Mouse (Mus musculus) limb, embryonic 11.5 days (tissue): Measurements from ENCODE around the gene Acp2. TPM values are rescaled to one million over a fixed set of nuclear protein-coding genes. Genes with fewer than 3 reads are reported as not detected.

ENCODE experiments used
- polyA plus RNA-seq: library from polyadenylated mRNA; unstranded; fragments of >200 nt; fragmentation: Nextera tagmentation; extraction: Ambion mirVana; gene quantifications from 2 replicates; pipeline ENCODE4 v1.2.1, GENCODE M21; 2014

Acp2 gene
- polyA plus RNA-seq, 1 experiment from 2014 or later, result 32.0 TPM

Other genes with a start within 250 kb of the Acp2 start
- gene Rapsn, start 167.3 kb upstream of the Acp2 start, polyA plus RNA-seq, result 2.7 and 4.4 TPM in 2 replicates
- 433 and 440 TPM in 2 replicates for gene Psmc3, start 148.9 kb upstream of the Acp2 start, polyA plus RNA-seq
- gene Slc39a13, start 132.5 kb upstream of the Acp2 start, polyA plus RNA-seq, result 27.1 and 29.8 TPM in 2 replicates
- gene Spi1, start 120.5 kb upstream of the Acp2 start, polyA plus RNA-seq, result 1.9 and 2.4 TPM in 2 replicates
- gene Mybpc3, start 84.7 kb upstream of the Acp2 start, polyA plus RNA-seq, result 0.11 and 0.29 TPM in 2 replicates
- 6.8 and 8.1 TPM in 2 replicates for gene Madd, start 19.0 kb upstream of the Acp2 start, polyA plus RNA-seq
- gene Nr1h3, start 51 bp upstream of the Acp2 start, polyA plus RNA-seq, result 1.1 and 2.0 TPM in 2 replicates
- gene Ddb2, start 34.1 kb downstream of the Acp2 start, polyA plus RNA-seq, result 16.3 and 18.5 TPM in 2 replicates
- gene Pacsin3, start 53.1 kb downstream of the Acp2 start, polyA plus RNA-seq, result 29.5 and 31.8 TPM in 2 replicates
- 89.4 and 100 TPM in 2 replicates for gene Arfgap2, start 62.1 kb downstream of the Acp2 start, polyA plus RNA-seq
- gene 1110051M20Rik, start 241.8 kb downstream of the Acp2 start, polyA plus RNA-seq, result 75.3 and 81.9 TPM in 2 replicates